Mouse (Mus musculus): ENCODE measurements at regions not wholly inside any gene's neighbourhood (a gene's known extent, or its start where the extent isn't known, plus 50 kb on each side); places are given as distances from the start of the nearest gene placed in this dataset.

DNA sequence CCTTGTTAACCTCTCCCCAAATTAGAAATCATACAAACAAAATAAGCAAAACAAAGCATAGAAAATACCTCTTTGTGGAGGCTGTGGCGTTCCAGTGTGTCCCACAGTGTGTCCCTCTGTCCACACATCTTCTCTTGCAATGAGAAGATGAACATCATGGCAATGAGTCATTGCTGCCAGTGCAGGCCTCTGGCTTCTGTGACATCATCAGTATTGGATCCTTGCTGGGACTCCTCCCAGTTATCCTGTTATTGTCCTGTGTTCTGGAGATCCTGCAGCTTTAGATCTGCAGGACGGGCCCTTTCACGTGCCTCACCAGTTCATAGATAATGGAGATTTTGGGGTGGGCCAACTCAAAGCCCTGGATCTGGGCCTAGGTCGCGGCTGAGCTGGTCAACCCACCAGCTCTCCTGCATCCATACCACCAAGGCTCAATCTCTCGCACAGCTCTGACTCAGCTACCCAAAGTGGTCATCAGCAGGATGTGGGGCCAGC lies 80.9 kb downstream of the Tmem212 start:
- ATAC-seq (replicated peaks; ENCODE audit: insufficient number of reproducible peaks, low FRiP score, low TSS enrichment, poor library complexity, severe bottlenecking): 0 out of 2 replicates have a peak, but pooled peaks have one; percentile 13

DNA sequence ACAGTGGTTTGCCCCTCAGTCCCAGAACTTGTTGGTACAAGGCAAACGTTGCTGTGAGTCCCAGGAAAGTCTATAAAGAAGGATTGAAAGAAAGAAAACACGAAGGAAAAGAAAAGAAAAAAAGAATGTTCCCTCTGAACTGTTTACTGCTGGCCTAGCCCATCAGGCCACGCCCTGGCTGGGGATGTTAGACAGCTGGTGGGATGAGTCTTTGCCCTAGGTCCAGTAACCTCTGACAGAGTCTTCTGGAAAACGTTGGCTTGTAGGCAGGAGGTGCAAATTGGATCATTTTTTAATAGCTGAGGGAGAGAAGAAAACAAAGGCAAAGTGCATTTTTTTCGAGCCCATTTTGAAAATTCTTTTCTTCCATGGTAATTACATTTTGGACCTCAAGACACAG lies 91.9 kb downstream of the Tmem212 start:
- ATAC-seq (replicated peaks; ENCODE audit: insufficient number of reproducible peaks, low FRiP score, low TSS enrichment, poor library complexity, severe bottlenecking): no peak

DNA sequence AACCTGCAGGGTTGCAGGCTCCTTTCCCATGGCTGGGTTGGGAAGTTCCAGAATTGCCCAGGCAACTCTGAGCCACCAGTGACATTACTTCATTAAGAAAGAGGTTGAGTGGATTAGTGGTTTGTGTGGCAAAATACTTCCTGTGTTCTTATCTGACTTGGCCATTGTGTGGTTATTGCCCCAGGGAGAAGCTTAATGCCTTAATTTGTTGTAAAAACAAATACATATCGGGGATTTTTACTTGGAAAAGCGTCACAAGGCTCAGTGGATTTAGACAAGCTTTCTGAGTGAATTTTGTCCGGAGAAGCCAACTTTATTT lies 80.5 kb upstream of the Fndc3b start:
- ATAC-seq (replicated peaks; ENCODE audit: insufficient number of reproducible peaks, low FRiP score, low TSS enrichment, poor library complexity, severe bottlenecking): no peak

DNA sequence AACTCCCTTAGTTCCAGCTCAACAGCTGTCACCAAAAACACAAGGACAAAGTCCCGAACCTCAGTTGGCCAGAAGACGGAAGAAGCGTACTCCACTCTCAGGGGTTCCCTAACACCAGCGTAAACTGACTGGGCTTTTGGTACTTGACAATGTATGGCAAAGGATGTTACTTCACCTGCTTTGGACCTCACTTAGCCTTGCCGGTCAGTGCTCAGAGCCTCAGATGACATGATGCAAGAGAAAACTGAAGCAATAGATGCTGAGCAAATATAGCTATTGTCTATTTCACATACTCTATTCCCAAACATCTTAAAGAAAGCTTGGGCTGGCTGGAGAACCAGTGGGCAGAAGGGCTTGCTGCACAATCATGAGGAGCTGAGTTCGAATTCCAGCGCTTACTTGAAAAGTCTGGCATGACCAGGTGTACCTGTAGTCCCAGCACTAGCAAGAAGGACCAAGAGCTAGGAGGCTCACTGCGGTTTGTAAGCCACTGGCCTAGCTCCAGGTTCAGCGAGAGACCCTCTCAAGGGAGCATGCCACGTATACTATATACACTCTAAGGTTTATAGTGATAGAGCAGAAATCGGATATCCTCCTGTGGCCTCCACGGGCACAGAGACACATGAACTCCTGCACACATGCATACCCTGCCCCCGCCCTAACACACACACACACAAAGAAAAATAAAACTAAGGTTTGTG lies 80.0 kb upstream of the Fndc3b start:
- no peak for ATAC-seq (replicated peaks; ENCODE audit: insufficient number of reproducible peaks, low FRiP score, low TSS enrichment, poor library complexity, severe bottlenecking)

DNA sequence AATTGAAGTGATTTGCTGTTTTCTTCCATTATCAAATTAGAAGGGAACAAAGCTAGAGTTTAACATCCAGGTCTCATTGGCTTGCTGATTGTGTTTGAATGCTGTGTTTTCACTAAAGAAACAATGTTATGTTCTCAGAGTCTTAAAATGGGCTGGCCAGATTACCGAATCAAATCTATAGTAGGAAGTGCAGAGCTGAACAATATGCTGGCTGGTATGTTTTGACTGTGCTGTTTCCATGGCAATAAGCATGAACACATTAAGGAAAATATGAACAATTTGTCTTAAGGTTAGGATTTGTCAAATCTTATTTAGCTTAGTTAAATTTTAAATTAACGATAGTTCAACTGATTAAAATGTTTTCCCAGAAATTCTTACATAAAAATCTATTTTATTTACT lies 72.8 kb upstream of the Fndc3b start:
- ATAC-seq (replicated peaks; ENCODE audit: insufficient number of reproducible peaks, low FRiP score, low TSS enrichment, poor library complexity, severe bottlenecking): no peak

DNA sequence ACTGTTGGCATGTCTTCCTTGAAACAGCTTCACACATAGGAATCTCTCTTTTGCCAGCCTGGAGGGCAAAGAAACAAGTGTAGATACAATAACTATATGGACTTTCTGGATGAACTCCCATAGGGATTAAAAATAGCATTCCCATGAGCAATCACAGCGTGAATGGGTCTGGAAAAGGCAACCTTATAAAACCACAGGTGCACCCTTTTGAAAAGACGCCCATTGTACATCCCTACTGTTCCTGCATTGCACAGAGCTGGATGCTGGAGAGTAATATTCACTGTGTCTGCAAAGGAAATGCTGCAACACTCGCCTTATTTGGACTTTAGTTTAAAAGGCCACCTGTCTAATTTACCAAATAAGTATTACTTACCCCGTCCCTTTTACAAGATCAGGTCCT lies 72.4 kb upstream of the Fndc3b start:
- no peak for ATAC-seq (replicated peaks; ENCODE audit: insufficient number of reproducible peaks, low FRiP score, low TSS enrichment, poor library complexity, severe bottlenecking)

DNA sequence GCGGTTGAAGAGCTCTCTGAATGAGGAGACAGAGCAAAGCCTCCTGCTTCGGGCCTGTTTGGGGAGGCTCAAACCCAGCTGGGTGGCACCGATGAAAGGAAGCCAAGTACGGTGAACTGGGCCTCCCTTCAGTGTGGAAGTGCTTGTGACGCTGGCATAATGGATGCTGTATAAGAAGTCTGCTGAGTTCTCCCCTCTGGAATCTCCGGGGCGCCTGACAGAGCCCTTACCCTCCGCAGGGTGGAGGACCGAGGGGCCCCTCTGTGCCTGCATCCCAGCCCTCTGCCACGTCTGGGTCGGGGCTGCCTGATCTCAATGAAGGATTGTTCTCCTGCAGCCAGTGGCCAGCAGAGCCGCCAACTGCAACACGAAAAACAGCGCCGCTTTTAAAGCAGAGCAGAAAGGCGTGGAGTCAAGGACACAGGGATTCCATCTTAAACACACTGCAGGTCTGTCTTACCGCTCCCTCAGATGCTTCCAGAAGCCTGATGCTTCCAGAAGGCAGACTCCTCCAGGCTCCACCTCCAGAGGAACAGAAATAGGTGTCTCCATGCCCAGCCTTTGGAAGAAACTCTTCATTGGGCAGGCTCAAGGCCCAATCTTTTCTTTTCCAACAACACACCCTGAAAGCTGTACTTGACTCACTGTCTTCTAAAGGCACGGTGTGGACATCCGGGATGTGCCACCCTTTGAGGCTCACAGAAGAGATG lies 71.1 kb upstream of the Fndc3b start:
- no peak for ATAC-seq (replicated peaks; ENCODE audit: insufficient number of reproducible peaks, low FRiP score, low TSS enrichment, poor library complexity, severe bottlenecking)

DNA sequence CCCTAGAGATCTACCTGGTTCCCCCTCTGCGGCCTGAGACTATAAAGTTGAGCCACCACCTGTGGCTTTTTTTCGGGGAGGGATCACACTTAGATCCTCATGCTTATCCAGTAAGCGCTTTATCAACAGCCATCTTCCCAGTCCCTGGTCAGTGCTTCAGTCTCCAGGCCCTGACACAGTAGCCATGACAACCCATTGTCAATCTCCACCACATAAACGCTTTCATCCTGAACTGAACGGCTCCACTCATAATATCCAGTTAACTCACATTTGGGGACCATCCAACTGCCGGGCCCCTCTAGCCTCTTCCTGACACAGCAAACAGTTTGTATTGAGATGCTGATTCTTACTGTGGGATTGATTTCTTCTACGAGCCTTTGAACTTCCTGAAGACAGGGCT lies 68.8 kb upstream of the Fndc3b start:
- no peak for ATAC-seq (replicated peaks; ENCODE audit: insufficient number of reproducible peaks, low FRiP score, low TSS enrichment, poor library complexity, severe bottlenecking)

DNA sequence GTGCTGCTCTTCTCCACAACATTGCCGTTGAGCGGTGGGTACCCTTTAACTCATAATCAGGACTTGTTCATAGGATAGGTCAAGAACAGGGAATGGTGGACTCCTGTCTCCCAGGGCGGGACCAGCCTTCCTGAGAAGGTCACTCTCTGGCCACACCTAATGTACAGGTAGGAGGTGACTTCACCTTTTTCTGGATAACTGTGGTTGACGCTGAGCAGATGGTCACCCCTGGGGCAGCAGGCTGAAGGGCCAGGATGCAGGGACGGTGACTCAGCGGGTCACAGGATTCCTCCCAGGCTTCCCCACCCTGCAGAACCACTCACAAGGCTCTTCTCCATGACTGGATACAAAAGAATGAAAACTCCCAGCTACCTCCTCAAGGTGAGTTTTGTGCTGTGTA lies 66.6 kb upstream of the Fndc3b start:
- ATAC-seq (replicated peaks; ENCODE audit: insufficient number of reproducible peaks, low FRiP score, low TSS enrichment, poor library complexity, severe bottlenecking): no peak

DNA sequence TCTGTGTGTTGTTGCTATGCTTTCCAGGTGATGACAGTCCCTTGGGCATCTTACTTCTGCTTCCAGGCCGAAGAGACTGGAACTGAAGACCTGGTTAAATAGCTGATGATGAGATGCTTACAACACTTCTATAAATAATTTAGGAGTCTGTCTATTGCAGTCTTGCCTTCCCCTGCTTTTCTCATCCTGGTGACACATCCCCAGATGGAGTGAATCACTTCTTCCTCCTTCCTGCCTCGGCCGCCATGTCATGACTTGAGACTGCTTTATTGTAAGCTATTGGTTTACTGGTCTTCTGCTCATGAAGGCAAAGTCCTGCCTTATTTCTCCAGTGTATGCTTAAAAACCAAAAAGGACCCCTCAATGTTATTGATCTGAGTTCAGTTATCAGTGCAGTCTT lies 62.1 kb upstream of the Fndc3b start:
- ATAC-seq (replicated peaks; ENCODE audit: insufficient number of reproducible peaks, low FRiP score, low TSS enrichment, poor library complexity, severe bottlenecking): no peak

DNA sequence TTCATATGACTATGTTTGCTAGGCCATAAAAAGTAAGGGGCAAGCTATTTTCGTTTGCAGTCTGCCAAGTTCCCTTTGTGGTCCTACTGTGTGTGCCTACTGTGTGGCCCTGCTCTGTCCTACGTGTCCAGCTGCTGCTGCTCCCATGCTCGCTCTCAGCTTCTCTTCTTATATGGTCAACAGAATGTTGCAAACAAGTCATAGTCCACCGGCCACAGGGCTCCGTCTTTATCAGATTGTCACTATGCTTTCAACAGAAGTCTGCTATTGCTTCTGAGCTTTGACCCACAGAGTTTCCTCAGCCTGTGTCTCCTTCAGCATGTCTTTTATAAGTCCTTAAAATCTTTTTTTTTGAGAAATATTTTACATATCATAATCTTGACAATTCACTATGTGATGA lies 58.3 kb upstream of the Fndc3b start:
- no peak for ATAC-seq (replicated peaks; ENCODE audit: insufficient number of reproducible peaks, low FRiP score, low TSS enrichment, poor library complexity, severe bottlenecking)

DNA sequence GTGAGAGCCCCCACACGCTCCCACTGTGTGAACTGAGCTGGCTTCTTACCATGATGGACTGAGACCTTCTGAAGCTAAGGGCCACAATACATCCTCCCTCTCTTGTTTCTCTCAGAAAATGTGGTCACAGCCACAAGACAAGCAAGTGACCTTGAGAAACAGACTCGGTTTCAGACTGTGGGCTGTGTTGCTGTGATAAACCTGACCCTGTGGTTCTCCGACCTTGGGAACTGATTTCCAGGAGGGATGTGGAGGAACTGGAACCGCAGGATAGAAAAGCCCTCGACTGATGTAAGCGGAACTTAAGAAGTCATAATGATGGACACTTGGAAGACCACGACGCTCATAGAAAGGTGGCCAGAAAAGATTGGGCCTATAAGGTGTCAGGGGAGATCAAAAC lies 56.1 kb upstream of the Fndc3b start:
- no peak for ATAC-seq (replicated peaks; ENCODE audit: insufficient number of reproducible peaks, low FRiP score, low TSS enrichment, poor library complexity, severe bottlenecking)

DNA sequence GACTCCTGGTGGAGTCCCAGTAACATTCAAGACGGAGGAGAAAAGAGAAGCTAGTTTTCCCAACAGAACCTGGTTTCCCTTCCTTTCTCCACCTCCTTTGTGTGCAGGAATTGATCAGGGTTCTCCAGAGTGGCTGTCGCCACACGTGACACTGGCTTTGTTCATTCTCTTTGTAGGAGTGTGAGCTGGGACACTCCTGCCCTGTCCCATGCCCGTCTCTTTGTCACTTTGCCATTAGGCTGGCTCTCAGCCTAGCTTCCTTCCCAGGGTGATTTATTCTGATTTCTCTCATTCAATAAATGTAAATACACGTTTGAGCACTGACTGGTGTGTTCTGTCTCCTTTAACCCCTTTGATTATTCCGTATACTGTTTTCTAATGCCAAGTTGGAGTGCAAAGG lies 55.3 kb upstream of the Fndc3b start:
- ATAC-seq (replicated peaks; ENCODE audit: insufficient number of reproducible peaks, low FRiP score, low TSS enrichment, poor library complexity, severe bottlenecking): no peak

DNA sequence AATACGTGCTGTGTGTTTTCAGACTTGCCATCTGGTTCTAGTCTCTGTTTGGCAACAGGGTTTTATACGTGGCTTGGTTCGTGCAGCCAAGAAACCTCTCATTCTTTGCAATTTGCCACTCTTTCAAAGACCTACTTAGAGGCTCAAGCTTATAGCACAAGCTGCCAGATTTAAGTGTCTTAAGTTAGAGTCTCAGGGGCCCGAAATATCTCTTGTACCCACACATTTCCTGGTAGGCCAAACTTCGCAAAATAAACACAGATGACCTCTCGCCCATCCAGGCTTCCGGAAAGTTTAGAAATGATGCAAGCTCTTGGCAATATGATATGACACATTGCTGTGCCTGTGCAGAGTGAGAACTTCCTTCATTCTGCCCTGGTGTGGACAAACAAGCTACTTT lies 54.8 kb upstream of the Fndc3b start:
- peak; percentile 62; the same call in 1 of the 2 replicates for ATAC-seq (replicated peaks; ENCODE audit: insufficient number of reproducible peaks, low FRiP score, low TSS enrichment, poor library complexity, severe bottlenecking)

DNA sequence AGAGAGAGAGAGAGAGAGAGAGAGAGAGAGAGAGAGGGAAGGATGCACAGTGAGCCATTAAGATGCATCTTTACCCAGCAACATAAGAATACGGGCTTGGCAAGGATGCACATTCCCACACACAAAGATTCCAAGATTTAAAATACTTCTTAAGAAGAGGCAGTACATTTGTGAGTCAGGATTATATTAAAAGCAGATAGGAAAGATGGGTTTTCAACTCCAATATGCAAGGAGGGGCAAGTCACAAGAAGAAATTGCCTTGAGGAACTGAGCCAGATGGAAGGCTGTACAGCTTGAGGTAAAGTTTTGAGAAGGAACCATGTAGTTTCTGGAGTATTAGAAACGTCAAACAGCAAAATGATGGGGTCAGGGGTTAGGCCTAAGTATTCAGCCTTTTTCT lies 53.4 kb upstream of the Fndc3b start:
- no peak for ATAC-seq (replicated peaks; ENCODE audit: insufficient number of reproducible peaks, low FRiP score, low TSS enrichment, poor library complexity, severe bottlenecking)

DNA sequence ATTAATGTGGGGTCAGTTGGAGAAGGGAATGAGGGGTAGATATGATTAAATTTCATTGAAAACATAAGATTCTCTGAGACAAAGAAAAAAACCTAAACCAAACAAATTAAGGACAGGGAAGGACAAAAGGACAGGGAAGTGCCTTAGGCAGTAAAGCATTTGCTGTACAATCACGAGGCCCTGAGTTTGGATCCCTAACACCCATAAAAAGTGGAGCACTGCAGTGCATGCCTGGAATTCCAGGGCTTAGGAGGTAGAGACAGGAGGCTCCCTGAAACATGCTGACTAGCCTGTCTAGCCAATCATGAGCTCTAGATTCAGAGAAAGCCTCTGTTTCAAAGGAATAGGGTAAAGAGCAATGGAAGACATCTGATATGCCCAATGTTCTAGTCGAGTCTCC lies 49.9 kb upstream of the Fndc3b start:
- ATAC-seq (replicated peaks; ENCODE audit: insufficient number of reproducible peaks, low FRiP score, low TSS enrichment, poor library complexity, severe bottlenecking): no peak

All from monocyte, adult 5-6 weeks (primary cell).